Mouse (Mus musculus) embryonic facial prominence, embryonic 11.5 days (tissue): Measurements from ENCODE around the gene Nbea. TPM values are rescaled to one million over a fixed set of nuclear protein-coding genes. Genes with fewer than 3 reads are reported as not detected.

Experiments used
- ATAC-seq: fragments of 200-750 bp; cut with Nextera tagmentation; replicated peaks from 2 replicates; pipeline ENCODE4 v1.8.0; 2017; ENCODE audit warnings: low read depth; ENCODE audit not compliant: insufficient number of reproducible peaks, low FRiP score, low TSS enrichment
- DNase-seq: peaks from one replicate; pipeline ENCODE4 v3.0.0-alpha.2; 2015; ENCODE audit warnings: low spot score
- H3K27ac ChIP-seq: fragments of 300-500 bp; sonication (generic); replicated peaks from 2 replicates; pipeline ENCODE4 v1.5.1; 2014; ENCODE audit warnings: mild to moderate bottlenecking, low read depth, low read length, control low read depth
- H3K27me3 ChIP-seq: fragments of 300-500 bp; sonication (generic); 2 replicates; pipeline ENCODE4 v1.6.1; 2014; ENCODE audit warnings: mild to moderate bottlenecking, low read length, moderate library complexity, mixed read lengths; ENCODE audit not compliant: control insufficient read depth, insufficient read depth
- H3K36me3 ChIP-seq: fragments of 300-500 bp; sonication (generic); replicated peaks from 2 replicates; pipeline ENCODE4 v1.6.1; 2014; ENCODE audit warnings: low read depth, mild to moderate bottlenecking, low read length, moderate library complexity, mixed read lengths; ENCODE audit not compliant: control insufficient read depth, insufficient read depth
- H3K4me1 ChIP-seq: fragments of 300-500 bp; sonication (generic); 2 replicates; pipeline ENCODE4 v1.6.1; 2014; ENCODE audit warnings: low read length, mixed read lengths; ENCODE audit not compliant: control insufficient read depth, insufficient read depth
- H3K4me2 ChIP-seq: fragments of 300-500 bp; sonication (generic); 2 replicates; pipeline ENCODE4 v1.6.1; 2014; ENCODE audit warnings: low read depth, mild to moderate bottlenecking, control low read depth, low read length, moderate library complexity
- H3K4me3 ChIP-seq: fragments of 300-500 bp; sonication (generic); 2 replicates; pipeline ENCODE4 v1.5.1; 2014; ENCODE audit warnings: low read depth, low read length, control low read depth
- H3K9ac ChIP-seq: fragments of 300-500 bp; sonication (generic); replicated peaks from 2 replicates; pipeline ENCODE4 v1.6.1; 2014; ENCODE audit warnings: mild to moderate bottlenecking, control low read depth, low read length
- H3K9me3 ChIP-seq: fragments of 300-500 bp; sonication (generic); replicated peaks from 2 replicates; pipeline ENCODE4 v1.6.1; 2016; ENCODE audit warnings: mild to moderate bottlenecking, low read length, inconsistent platforms, mixed read lengths; ENCODE audit not compliant: control insufficient read depth
- WGBS: fragments of 180-500 bp; shearing (Covaris S2); extraction: QIAGEN DNeasy Blood & Tissue Kit; methylation state at CpG from one replicate; pipeline ENCODE4 v1.1.7; 2014; 5-methylcytosine and 5-hydroxymethylcytosine counted together
- polyA plus RNA-seq: library from polyadenylated mRNA; unstranded; fragments of >200 nt; fragmentation: Nextera tagmentation; extraction: Ambion mirVana; gene quantifications from 2 replicates; pipeline ENCODE4 v1.2.1, GENCODE M21; 2014

Gene Nbea
- polyA plus RNA-seq, 1 experiment from 2014 or later: 22.6 TPM

DNA sequence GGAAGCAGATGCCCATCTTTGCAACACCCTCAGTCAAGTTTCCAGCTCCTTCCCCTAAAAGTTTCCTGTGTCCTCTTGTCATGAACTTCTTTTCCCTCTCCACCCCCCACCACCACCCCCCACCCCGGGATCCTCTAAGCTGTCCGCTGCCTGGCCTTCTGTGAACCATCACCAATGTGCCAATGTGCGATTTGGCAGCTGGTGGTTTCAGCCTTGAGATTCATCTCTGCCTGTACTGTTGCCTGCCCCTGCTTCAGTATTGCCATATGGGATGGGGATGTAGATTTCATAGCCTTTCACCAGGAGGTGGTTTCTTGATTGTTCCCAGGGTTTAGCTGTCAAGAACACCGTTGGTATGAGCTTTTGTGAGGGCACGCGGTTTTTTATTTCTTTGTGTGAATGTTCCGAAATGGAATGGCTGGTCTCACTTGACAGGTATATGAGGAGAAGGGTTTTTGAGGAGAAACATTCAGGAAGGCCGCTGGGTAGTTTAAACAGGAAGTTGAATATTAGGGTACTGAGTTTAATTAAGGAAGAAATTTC, 594.0 kb downstream of the Nbea start:
- no peak overlapping the region for H3K4me2 ChIP-seq
- no peak for ATAC-seq
- no peak overlapping the region for H3K9ac ChIP-seq
- H3K36me3 ChIP-seq: no peaks in the 10 kb centered on the region
- DNase-seq: peak; percentile 22
- H3K9me3 ChIP-seq: no peaks in the 10 kb centered on the region
- H3K27ac ChIP-seq: no peak overlapping the region
- WGBS: 49% methylated on average over 8 of the region's 8 CpGs
- no peak overlapping the region for H3K4me3 ChIP-seq
- H3K4me1 ChIP-seq: peaks cover 11% of the 10 kb centered on the region
- no peaks in the 10 kb centered on the region for H3K27me3 ChIP-seq

GRCm38 (mm10) chr3:55587972-55588946, 595.2 kb downstream of the Nbea start:
- Histone ChIP-seq H3K27ac (peak overlapping the region; percentile 74), H3K4me2 (no peak overlapping the region; the same call in 1 of the 2 replicates), H3K9me3 (no peaks in the 10 kb centered on the region), H3K4me3 (no peak overlapping the region), H3K9ac (peak overlapping the region; percentile 40), H3K27me3 (no peaks in the 10 kb centered on the region), H3K36me3 (no peaks in the 10 kb centered on the region), H3K4me1 (peaks cover 11% of the 10 kb centered on the region)
- WGBS: 4% methylated on average over 12 of the region's 12 CpGs
- DNase-seq (peak; percentile 65), ATAC-seq (peak; percentile 88)

DNA sequence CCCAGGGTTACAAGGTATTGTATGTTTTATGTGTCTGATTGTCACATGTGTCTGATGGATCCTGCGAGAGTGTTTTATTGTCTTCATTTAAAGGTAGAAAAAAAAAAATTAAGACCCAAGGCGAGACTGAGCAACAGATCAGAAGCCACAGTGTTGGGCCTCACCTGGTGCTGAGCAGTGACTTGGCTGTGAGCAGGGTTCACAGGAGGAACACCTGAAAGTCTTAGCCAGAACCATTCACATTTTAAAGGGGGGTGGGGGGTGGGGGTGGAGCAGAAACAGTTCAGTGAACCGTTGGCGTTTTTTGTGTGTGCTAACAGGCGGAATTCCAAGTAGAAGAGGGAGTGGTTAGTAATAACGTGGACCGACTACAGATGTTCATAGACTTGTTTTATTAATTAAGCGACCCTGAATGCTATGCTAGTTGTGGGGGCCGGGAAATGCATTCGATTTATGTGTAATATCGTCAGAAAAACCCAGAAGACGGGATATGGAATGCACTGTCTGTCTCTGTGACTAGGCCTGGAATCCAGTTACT, 596.0 kb downstream of the Nbea start:
- Histone ChIP-seq H3K4me2 (no peak overlapping the region), H3K4me3 (no peak overlapping the region), H3K27ac (peak overlapping the region; percentile 74; the same call in 1 of the 2 replicates), H3K27me3 (no peaks in the 10 kb centered on the region), H3K9ac (0 out of 2 replicates have a peak overlapping the region, but pooled peaks have one; percentile 40), H3K4me1 (peaks cover 11% of the 10 kb centered on the region), H3K36me3 (no peaks in the 10 kb centered on the region), H3K9me3 (no peaks in the 10 kb centered on the region)
- ATAC-seq (no peak), DNase-seq (no peak)
- WGBS: 19% methylated on average over 12 of the region's 12 CpGs
